Mouse (Mus musculus): ENCODE data around the gene Ksr1.

DNA sequence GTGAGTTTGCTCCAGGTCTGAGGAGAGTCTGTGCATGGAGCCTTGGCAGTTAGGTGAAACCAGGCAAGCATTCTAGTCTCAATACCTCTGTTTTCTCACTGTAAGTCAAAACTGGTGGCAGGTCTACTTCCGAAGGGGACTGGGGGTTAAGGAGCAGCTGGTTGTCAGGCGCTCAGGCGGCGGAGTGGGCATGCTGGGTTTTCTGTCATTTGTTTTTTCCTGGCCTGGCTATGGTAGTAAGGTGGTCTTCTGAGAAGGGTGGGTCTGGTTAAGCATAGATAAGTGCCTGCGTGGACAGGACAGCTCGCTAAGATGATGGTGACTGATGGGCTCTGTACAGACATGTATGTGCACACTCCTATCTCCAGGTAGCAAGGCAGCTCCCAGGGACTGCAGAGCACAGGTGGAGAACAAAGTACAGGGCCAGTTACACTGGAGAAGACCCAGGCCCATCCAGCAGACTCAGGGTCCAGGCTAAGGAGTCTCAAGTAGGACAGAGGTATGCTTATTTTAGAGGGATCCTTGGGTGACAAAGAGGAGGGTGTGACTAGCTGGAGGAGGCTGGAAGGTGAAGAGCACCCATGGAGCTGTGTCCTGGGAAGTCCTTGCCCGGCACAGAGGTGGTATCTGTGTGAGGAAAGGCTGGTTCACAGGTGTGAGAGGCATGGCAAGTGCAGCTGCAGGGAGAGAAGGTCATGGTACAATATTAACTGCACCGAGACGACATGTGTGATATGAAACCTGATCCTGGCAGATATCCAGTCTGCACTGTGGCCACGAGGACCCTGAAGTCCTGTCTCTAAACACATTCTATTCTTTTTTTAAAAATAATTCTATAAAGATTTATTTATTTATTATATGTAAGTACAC lies 142.2 kb downstream of the Ksr1 start:
- TF ChIP-seq CTCF (IDR thresholded peaks at IDR 0.05; ENCODE audit: borderline replicate concordance, extremely low read depth, insufficient read depth, insufficient read length) (no peak), POLR2A (IDR thresholded peaks at IDR 0.05; ENCODE audit: borderline replicate concordance, extremely low read depth, insufficient read depth, insufficient read length, poor library complexity, severe bottlenecking) (no peak)

Measured in brain, embryonic 14.5 days (tissue).